Mouse (Mus musculus): ENCODE data around the gene Sez6l.

DNA sequence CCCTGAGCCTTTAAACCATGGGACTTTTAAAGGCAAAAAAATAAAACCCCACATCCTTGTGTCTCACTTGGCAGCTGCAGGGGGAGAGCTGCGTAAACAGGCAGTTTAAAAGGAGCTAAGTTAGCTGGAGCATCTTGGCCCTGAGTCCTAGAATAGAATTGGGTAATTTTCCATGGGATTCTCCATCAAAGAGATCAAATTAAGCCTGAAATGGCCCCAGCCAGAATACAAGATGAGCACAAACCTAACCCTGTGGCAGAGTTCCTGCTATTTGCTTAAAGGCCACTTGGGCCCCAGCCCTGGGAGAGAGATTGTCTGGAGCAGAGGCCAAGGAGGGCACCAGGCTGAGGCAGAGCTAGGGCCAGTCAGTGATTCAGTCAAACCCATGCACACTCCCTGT is 27.3 kb upstream of the Sez6l start:
- TF ChIP-seq POLR2AphosphoS5 (IDR thresholded peaks at IDR 0.05; ENCODE audit: insufficient replicate concordance, low read depth, low read length) (no peak), CTCF (IDR thresholded peaks at IDR 0.05; ENCODE audit: low read depth, low read length) (no peak)
